Mouse (Mus musculus) embryonic fibroblast, embryonic 13.5 days (primary cell): ENCODE results near the gene Prmt2.

Experiments
- CTCF ChIP-seq: IDR thresholded peaks from 2 replicates; pipeline ENCODE4 v1.5.1; 2011; ENCODE audit warnings: mild to moderate bottlenecking, control low read depth, low read length, moderate library complexity, borderline replicate concordance; ENCODE audit not compliant: insufficient read depth
- POLR2A ChIP-seq: IDR thresholded peaks from 2 replicates; pipeline ENCODE4 v1.6.1; 2011; ENCODE audit warnings: low read depth, mild to moderate bottlenecking, control low read depth, low read length, moderate library complexity

GRCm38 (mm10) chr10:76250870-76251269 is 13.2 kb upstream of the Prmt2 start:
- no peak for TF ChIP-seq POLR2A
- TF ChIP-seq CTCF: no peak
